Mouse (Mus musculus) layer of hippocampus, postnatal 14 days (tissue): ENCODE data around the gene Ivns1abp. TPM values are rescaled to one million over a fixed set of nuclear protein-coding genes. Genes with fewer than 3 reads are reported as not detected.
"Not testable (repeated sequence)": the region's sequence is repeated elsewhere in the genome, so short reads cannot be mapped to it uniquely, and the experiment has no call there.

Experiments used
- DNase-seq, 2 experiments: peaks; one replicate each; pipeline ENCODE4 v3.0.0; 2021 to 2022; ENCODE audit warnings: low spot score in 2 of 2, mixed read lengths in 1 of 2
- total RNA-seq, 2 experiments: library from RNA; stranded (reverse); gene quantifications; 2 replicates each; pipeline ENCODE4 v1.2.3; 2021

Gene Ivns1abp
- total RNA-seq, 2 experiments from 2014 or later: 98.2 to 101 TPM

DNA sequence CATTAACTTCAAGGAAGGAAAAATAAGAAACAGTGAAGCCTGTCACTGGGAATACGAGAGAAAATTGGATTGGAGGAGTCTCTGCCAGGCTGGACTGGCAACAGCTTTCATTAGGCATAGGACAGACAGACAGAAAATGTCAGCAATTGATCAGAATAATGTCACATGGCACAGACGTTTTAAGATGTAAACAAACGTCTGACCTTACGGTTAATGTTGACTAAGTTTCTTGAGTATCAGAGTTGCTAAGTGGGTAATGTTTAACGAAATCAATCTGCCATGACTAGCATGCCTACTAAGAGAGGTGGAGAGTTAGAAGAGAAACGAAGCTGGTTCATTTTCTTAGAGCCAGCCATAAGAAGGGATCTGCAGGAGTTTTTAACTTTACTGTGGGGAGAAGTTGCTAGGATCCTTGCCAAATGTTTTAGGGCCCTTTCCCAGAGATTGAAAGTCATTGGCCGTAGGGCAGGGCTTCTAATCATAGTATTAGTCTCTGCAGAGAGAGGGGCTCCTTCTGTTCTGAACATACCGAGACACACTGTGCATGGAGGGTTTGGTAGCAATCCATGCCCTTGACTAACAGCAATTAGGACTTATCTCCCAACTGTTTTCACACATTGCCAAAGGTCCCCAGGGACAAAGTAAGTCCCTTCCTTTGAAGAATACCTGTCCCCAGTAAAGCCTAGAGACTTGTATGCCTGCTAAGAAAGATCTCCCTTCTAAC, 2.8 kb upstream of the Ivns1abp start:
- DNase-seq: no peak

GRCm38 (mm10) chr1:151342311-151342710, 2.0 kb upstream of the Ivns1abp start:
- no peak for DNase-seq

- no peak for DNase-seq
These were observed 1.3 kb upstream of the Ivns1abp start for GRCm38 (mm10) chr1:151342968-151343367.

DNA sequence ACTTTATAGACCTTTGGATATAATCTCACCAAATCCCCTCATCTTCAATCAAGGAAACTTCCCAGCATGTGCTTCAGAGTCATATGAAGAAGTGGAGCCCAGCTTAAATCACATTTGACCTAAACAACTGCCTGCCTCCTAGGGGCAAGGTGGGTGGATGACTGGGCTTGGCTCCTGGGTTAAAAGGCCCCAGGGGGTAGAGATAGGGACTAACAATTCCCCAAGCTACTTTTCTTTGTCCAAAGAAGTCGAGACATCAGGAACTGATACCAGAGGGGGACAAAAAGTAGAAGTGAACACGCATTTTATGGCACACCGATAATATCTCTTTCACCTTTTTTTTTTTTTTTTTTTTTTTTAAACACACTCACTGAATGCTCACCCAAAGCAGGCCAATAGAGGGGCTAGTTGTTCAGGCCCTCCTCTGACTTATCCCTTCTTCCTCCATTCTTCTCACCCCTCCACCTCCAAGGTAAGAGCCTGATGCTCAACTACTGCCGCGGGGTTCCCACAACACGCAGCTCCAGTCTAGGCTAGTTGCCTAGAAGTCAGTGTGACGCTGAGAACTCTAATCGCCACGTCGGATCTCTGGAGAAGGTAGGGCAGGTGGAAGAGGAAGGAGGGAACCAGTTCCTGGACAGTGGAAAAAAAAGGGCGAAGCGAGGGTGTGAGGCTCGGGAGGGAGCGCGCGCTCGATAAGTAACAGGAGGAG, 550 bp upstream of the Ivns1abp start:
- DNase-seq: no peak

DNA sequence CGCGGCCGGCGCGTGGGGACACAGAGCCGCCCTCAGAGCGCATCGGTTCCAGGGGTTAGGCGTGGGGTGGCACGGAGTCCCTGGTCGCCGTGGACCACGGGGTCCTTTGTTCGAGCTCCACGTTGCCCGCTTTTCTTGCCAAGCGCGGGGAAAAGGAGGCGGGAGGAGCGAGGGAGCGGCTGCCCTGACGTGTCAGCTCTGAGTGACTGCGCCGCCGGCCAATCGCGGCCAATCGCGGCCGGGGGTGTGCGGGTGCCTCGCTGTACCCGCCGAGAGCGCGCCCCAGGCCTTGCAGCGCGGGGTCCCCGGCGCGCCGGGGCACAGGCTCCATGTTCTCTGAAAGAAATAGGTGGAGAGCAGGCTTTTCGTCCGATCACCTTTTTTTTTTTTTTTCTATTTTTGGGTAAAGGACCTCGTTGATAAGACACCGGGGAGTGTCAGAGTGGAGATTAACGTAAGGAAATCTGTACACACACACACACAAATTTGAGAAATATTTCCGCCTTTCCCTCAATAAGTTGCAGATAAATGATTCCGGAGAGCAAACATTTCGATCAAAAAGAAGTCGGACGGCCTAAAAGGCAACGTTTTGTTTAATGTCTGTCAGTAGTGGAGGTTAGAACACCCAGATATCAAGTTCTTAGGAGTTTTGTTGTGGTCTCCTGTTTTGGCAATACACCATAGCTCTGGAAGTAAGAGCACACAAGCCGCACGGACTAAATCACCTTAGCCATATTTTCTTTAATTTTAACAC, 1.0 kb downstream of the Ivns1abp start:
- peak; percentile 96 to 97 for DNase-seq

GRCm38 (mm10) chr1:151345863-151346195, 1.6 kb downstream of the Ivns1abp start:
- DNase-seq: no peak

GRCm38 (mm10) chr1:151346681-151347127, 2.4 kb downstream of the Ivns1abp start:
- no peak for DNase-seq

- DNase-seq: not testable (repeated sequence)
These were observed 4.0 kb downstream of the Ivns1abp start for GRCm38 (mm10) chr1:151348293-151348692.

DNA sequence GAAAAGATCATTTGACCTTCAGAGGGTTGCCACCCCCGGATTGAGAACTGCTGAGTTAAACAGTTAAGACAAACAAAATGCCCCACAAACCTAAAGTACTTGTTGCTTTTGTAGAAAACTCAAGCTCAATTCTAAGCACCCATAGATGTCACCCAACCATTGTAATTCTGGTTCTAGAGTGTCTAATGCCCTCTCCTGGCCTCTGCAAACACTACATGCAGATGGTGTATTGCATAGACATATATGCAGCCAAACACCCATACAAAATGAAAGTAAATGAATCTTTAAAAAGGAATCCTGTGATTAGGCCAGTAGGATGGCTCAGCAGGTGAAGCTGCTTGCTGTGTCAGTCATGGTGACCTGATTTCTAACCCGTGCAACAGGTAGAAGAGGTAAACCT, 8.6 kb downstream of the Ivns1abp start:
- DNase-seq: no peak

DNA sequence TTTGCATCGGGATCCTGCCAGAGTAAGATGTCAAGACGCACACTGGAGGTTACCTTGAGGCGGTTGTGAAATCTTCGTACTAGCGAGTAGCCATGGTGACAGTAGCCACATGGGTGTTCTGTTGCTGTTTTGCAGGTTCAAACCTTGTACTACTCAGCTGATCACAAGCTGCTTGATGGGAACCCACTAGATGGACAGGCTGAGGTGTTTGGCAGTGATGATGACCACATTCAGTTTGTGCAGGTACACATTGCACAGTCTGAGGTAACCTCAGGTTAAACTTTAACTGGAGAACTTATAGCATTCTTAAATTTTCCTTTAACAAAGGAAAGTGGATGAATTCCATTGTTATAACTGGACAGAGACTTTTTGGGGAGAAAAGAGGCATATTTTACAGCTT, 11.7 kb downstream of the Ivns1abp start:
- no peak for DNase-seq

- DNase-seq: no peak
These were observed 15.1 kb downstream of the Ivns1abp start for GRCm38 (mm10) chr1:151359374-151359773.

DNA sequence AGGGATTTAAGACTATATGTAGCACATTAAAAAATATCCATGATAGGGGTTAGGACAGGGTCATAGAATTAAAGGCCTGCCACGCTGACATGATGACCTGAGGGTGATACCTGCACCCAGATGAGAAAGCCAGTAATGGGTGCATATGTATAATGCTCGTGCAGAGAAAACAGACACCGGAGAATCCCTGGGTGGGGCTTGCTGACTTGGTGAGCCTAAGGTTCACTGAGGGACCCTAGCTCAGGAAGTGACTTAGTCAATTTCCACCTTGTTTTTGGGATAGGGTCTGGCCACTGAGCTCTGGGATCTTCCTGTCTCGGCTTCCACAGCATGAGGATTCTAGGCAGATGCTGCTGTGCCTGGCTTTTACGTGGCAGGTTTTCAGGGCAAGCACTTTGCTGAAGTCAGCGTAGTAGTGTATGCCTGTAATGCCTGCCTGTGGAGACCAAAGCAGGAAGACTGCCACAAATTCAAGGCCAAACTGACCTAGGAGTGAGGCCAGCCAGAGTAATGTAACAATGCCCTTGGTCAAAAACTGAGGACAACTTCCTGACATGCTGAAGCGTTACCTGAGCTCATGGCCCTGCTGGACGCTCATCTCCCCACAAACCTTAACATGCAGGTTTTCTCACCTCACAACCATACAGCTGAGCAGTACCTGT, 22.8 kb downstream of the Ivns1abp start:
- no peak for DNase-seq

GRCm38 (mm10) chr1:151367721-151368324, 23.5 kb downstream of the Ivns1abp start:
- no peak for DNase-seq

- DNase-seq: no peak
These were observed 24.2 kb downstream of the Ivns1abp start for GRCm38 (mm10) chr1:151368444-151368843.

- DNase-seq: no peak
These were observed 26.3 kb downstream of the Ivns1abp start for GRCm38 (mm10) chr1:151370573-151370972.

DNA sequence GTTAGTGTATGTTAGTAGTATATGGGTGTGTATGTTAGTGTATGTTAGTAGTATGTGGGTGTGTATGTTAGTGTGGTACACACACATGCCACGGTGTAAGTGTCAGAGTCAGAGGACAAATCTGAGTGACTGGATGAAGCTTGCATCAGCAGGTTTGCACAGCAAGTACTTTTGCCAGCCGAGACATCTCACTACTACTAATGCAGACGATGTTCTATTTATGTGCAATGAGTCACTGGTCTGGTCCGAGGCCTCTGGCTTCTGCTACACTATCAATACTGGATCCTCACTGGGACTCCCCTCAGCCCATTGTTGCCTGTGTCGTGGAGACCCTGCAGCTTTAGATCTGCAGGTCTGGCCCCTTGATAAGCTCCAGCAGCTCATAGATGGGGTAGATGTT, 27.3 kb downstream of the Ivns1abp start:
- DNase-seq: no peak

DNA sequence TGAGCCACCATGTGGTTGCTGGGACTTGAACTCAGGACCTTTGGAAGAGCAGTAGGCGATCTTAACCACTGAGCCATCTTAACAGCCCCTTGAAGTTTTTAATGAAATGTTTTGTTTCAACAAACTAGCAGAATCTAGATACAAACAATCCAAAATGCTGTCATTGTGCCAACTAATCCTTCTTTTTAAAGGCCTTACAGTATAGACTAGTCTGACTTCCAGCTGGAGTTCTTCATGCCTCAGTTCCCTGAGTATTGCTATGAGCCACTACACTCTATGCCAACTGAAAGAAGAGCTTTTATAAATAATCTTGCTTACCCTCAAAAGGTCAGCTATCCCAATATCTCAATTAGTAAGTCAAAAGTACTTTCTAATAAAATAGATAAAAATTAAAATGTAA, 28.5 kb downstream of the Ivns1abp start:
- no peak for DNase-seq

DNA sequence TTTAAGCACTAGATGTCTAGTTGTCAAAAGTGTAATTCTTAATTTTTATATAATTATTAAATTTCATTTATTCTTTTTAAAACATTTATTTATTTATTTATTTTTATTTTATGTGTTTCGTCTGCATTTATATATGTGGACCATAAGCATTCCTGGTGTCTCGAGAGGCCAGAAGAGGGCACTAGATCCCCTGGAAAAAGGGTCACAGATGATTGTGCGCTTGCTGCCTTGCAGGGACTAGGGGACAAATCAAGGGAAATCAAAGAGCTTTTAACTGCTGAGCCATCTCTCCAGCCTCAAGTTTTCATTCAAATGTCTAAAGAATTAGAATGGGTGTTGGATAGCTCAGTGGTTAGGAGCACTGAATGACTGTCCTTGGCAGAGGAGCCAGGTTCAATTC, 33.1 kb downstream of the Ivns1abp start:
- DNase-seq: no peak

DNA sequence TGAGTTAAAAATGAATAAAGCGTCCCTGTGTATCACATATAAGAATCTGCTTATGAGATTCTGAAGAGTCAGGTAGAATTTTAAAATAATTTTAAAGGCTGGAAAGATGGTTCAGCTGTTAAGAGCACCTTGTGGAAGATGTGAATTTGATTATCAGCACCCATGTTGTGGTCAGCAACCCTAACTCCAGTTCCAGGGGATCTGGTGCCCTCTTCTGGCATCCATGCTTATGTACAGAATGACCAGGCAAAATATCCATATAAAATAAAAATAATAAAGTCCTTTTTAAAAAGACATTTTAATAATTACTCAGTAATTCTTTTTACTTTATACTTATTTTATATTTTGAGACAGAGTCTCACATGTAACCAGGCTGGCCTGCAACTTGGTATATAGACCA, 45.8 kb downstream of the Ivns1abp start:
- no peak for DNase-seq

DNA sequence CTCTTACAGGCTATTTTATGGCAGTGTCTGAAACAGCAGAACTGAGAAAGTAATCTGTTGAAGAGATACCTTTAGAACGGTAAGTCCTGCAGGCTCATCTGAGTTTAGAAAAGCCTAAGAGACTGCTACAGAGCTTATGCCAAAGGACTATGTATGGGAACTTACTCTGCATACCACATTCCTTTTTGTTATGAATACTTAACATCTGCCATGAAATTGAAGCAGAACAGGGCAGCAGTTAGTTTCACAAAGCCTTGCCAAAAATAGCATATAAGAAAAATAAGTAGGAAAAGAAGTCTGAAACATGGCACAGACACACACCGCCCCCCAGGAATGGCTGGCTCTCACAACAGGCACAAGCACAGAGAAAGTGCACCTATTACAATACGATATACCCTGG, 65.5 kb downstream of the Ivns1abp start:
- DNase-seq: no peak
